Mouse (Mus musculus): ENCODE measurements around the gene Ndufv1. TPM values are rescaled to one million over a fixed set of nuclear protein-coding genes. Genes with fewer than 3 reads are reported as not detected.

The Ndufv1 gene
- polyA plus RNA-seq, 1 experiment = 62.3 TPM

GRCm38 (mm10) chr19:4023185-4023584 is 10.6 kb upstream of the Ndufv1 start:
- Histone ChIP-seq H3K4me3 (ENCODE audit: insufficient read depth, low read length) (no peak overlapping the region), H3K4me1 (ENCODE audit: control insufficient read depth, insufficient read depth, low read length) (no peaks in the 10 kb centered on the region), H3K27ac (ENCODE audit: insufficient read depth, low read depth, low read length) (no peak overlapping the region)
- TF ChIP-seq POLR2A (IDR thresholded peaks at IDR 0.05; ENCODE audit: borderline replicate concordance, low read depth, low read length) (no peak), CTCF (IDR thresholded peaks at IDR 0.05; ENCODE audit: low read depth, low read length) (no peak)

GRCm38 (mm10) chr19:4018743-4019583 is 6.4 kb upstream of the Ndufv1 start:
- Histone ChIP-seq H3K27ac (ENCODE audit: insufficient read depth, low read depth, low read length) (no peak overlapping the region), H3K4me1 (ENCODE audit: control insufficient read depth, insufficient read depth, low read length) (no peaks in the 10 kb centered on the region), H3K4me3 (ENCODE audit: insufficient read depth, low read length) (no peak overlapping the region)
- TF ChIP-seq POLR2A (IDR thresholded peaks at IDR 0.05; ENCODE audit: borderline replicate concordance, low read depth, low read length) (no peak), CTCF (IDR thresholded peaks at IDR 0.05; ENCODE audit: low read depth, low read length) (peak; percentile 82)

- Histone ChIP-seq H3K27ac (ENCODE audit: insufficient read depth, low read depth, low read length) (no peak overlapping the region), H3K4me3 (ENCODE audit: insufficient read depth, low read length) (no peak overlapping the region), H3K4me1 (ENCODE audit: control insufficient read depth, insufficient read depth, low read length) (peaks cover 2% of the 10 kb centered on the region; the same call in 1 of the 2 replicates)
- TF ChIP-seq POLR2A (IDR thresholded peaks at IDR 0.05; ENCODE audit: borderline replicate concordance, low read depth, low read length) (no peak), CTCF (IDR thresholded peaks at IDR 0.05; ENCODE audit: low read depth, low read length) (no peak)
These were observed 5.4 kb upstream of the Ndufv1 start for GRCm38 (mm10) chr19:4017921-4018587.

GRCm38 (mm10) chr19:4015635-4016034 is 3.0 kb upstream of the Ndufv1 start:
- Histone ChIP-seq H3K4me3 (ENCODE audit: insufficient read depth, low read length) (no peak overlapping the region), H3K27ac (ENCODE audit: insufficient read depth, low read depth, low read length) (no peak overlapping the region), H3K4me1 (ENCODE audit: control insufficient read depth, insufficient read depth, low read length) (peaks cover 6% of the 10 kb centered on the region)
- no peak for TF ChIP-seq POLR2A (IDR thresholded peaks at IDR 0.05; ENCODE audit: borderline replicate concordance, low read depth, low read length)

- H3K4me1 ChIP-seq (ENCODE audit: control insufficient read depth, insufficient read depth, low read length) = peaks cover 6% of the 10 kb centered on the region
- H3K4me3 ChIP-seq (ENCODE audit: insufficient read depth, low read length) = no peak overlapping the region
- TF ChIP-seq CTCF (IDR thresholded peaks at IDR 0.05; ENCODE audit: low read depth, low read length) (no peak), POLR2A (IDR thresholded peaks at IDR 0.05; ENCODE audit: borderline replicate concordance, low read depth, low read length) (no peak)
- no peak overlapping the region for H3K27ac ChIP-seq (ENCODE audit: insufficient read depth, low read depth, low read length)
These were observed 2.2 kb upstream of the Ndufv1 start for GRCm38 (mm10) chr19:4014802-4015201.

- TF ChIP-seq CTCF (IDR thresholded peaks at IDR 0.05; ENCODE audit: low read depth, low read length) (peak; percentile 24; the same call in 1 of the 2 replicates), POLR2A (IDR thresholded peaks at IDR 0.05; ENCODE audit: borderline replicate concordance, low read depth, low read length) (no peak)
- H3K4me1 ChIP-seq (ENCODE audit: control insufficient read depth, insufficient read depth, low read length) = peaks cover 6% of the 10 kb centered on the region
- H3K4me3 ChIP-seq (ENCODE audit: insufficient read depth, low read length) = peak overlapping the region; percentile 31
- no peak overlapping the region for H3K27ac ChIP-seq (ENCODE audit: insufficient read depth, low read depth, low read length)
These were observed 460 bp upstream of the Ndufv1 start for GRCm38 (mm10) chr19:4013066-4013465.

GRCm38 (mm10) chr19:4011086-4011485 is 1.5 kb downstream of the Ndufv1 start:
- TF ChIP-seq POLR2A (IDR thresholded peaks at IDR 0.05; ENCODE audit: borderline replicate concordance, low read depth, low read length) (no peak), CTCF (IDR thresholded peaks at IDR 0.05; ENCODE audit: low read depth, low read length) (no peak)
- no peak overlapping the region for H3K27ac ChIP-seq (ENCODE audit: insufficient read depth, low read depth, low read length)
- H3K4me1 ChIP-seq (ENCODE audit: control insufficient read depth, insufficient read depth, low read length) = peaks cover 6% of the 10 kb centered on the region
- H3K4me3 ChIP-seq (ENCODE audit: insufficient read depth, low read length) = no peak overlapping the region

- Histone ChIP-seq H3K27ac (ENCODE audit: insufficient read depth, low read depth, low read length) (no peak overlapping the region), H3K4me3 (ENCODE audit: insufficient read depth, low read length) (no peak overlapping the region), H3K4me1 (ENCODE audit: control insufficient read depth, insufficient read depth, low read length) (peaks cover 5% of the 10 kb centered on the region)
- TF ChIP-seq POLR2A (IDR thresholded peaks at IDR 0.05; ENCODE audit: borderline replicate concordance, low read depth, low read length) (no peak), CTCF (IDR thresholded peaks at IDR 0.05; ENCODE audit: low read depth, low read length) (no peak)
These were observed 6.6 kb downstream of the Ndufv1 start for GRCm38 (mm10) chr19:4005971-4006370.

- Histone ChIP-seq H3K4me3 (ENCODE audit: insufficient read depth, low read length) (no peak overlapping the region), H3K27ac (ENCODE audit: insufficient read depth, low read depth, low read length) (no peak overlapping the region), H3K4me1 (ENCODE audit: control insufficient read depth, insufficient read depth, low read length) (peaks cover 7% of the 10 kb centered on the region)
- TF ChIP-seq CTCF (IDR thresholded peaks at IDR 0.05; ENCODE audit: low read depth, low read length) (no peak), POLR2A (IDR thresholded peaks at IDR 0.05; ENCODE audit: borderline replicate concordance, low read depth, low read length) (no peak)
These were observed 7.5 kb downstream of the Ndufv1 start for GRCm38 (mm10) chr19:4005091-4005490.

- H3K4me1 ChIP-seq (ENCODE audit: control insufficient read depth, insufficient read depth, low read length) = peaks cover 11% of the 10 kb centered on the region
- TF ChIP-seq CTCF (IDR thresholded peaks at IDR 0.05; ENCODE audit: low read depth, low read length) (no peak), POLR2A (IDR thresholded peaks at IDR 0.05; ENCODE audit: borderline replicate concordance, low read depth, low read length) (no peak)
- no peak overlapping the region for H3K4me3 ChIP-seq (ENCODE audit: insufficient read depth, low read length)
- no peak overlapping the region for H3K27ac ChIP-seq (ENCODE audit: insufficient read depth, low read depth, low read length)
These were observed 8.3 kb downstream of the Ndufv1 start for GRCm38 (mm10) chr19:4004331-4004730.

Measured in bone marrow macrophage, adult 2 months (primary cell).